Mouse (Mus musculus) bone marrow, adult 2 months (tissue): Measurements from ENCODE around the gene Sec13. TPM values are rescaled to one million over a fixed set of nuclear protein-coding genes. Genes with fewer than 3 reads are reported as not detected.

Source experiments
- H3K27ac ChIP-seq: fragments of 200-500 bp; 2 replicates; pipeline ENCODE4 v1.5.1; 2012; ENCODE audit warnings: low read depth, mild to moderate bottlenecking, control low read depth, inconsistent platforms, low read length; ENCODE audit not compliant: control insufficient read depth, poor library complexity, insufficient read depth
- H3K4me1 ChIP-seq: fragments of 200-500 bp; 2 replicates; pipeline ENCODE4 v1.6.1; 2011; ENCODE audit warnings: low read length; ENCODE audit not compliant: control insufficient read depth, insufficient read depth
- H3K4me3 ChIP-seq: fragments of 200-500 bp; replicated peaks from 2 replicates; pipeline ENCODE3; 2011; ENCODE audit warnings: mild to moderate bottlenecking, low read depth, low read length, control low read depth; ENCODE audit not compliant: control insufficient read depth
- CTCF ChIP-seq: fragments of 200-500 bp; IDR thresholded peaks from 2 replicates; pipeline ENCODE4 v1.5.1; 2011; ENCODE audit warnings: low read length, control low read depth; ENCODE audit not compliant: control insufficient read depth, insufficient read depth
- POLR2A ChIP-seq: fragments of 200-500 bp; IDR thresholded peaks from 2 replicates; pipeline ENCODE4 v1.6.1; 2011; ENCODE audit warnings: low read depth, mild to moderate bottlenecking, control low read depth, low read length, borderline replicate concordance; ENCODE audit not compliant: control insufficient read depth
- WGBS: fragments of 180-500 bp; shearing (Covaris S2); methylation state at CpG from one replicate; pipeline ENCODE4 v1.1.7; 2018; 5-methylcytosine and 5-hydroxymethylcytosine counted together
- polyA plus RNA-seq: library from polyadenylated mRNA; stranded (reverse); fragments of >200 nt; gene quantifications from 2 replicates; pipeline ENCODE4 v1.2.4, GENCODE M21; 2011; ENCODE audit warnings: low replicate concordance; ENCODE audit not compliant: missing spikeins, insufficient read depth, insufficient read length

Sec13 gene
- 33.7 and 56.3 TPM in 2 replicates for polyA plus RNA-seq

GRCm38 (mm10) chr6:113740236-113741217 is at the start of gene Sec13:
Gene Sec13 (minus strand): TSS chr6:113740743.
- WGBS = 6% methylated on average over 41 of the region's 41 CpGs
- Histone ChIP-seq H3K4me3 (peak within 1 kb of the TSS; percentile 94), H3K27ac (peak within 1 kb of the TSS; percentile 32), H3K4me1 (peaks cover 1% of the 10 kb centered on the region; the same call in 1 of the 2 replicates)
- peak; percentile 91 for TF ChIP-seq POLR2A
- no peak for TF ChIP-seq CTCF

GRCm38 (mm10) chr6:113787459-113787968 is 47.0 kb upstream of the Sec13 start:
- TF ChIP-seq POLR2A (no peak), CTCF (no peak)
- WGBS = 50% methylated on average over 6 of the region's 6 CpGs
- no peak overlapping the region for H3K4me3 ChIP-seq

GRCm38 (mm10) chr6:113785658-113786057 is 45.1 kb upstream of the Sec13 start:
- H3K4me3 ChIP-seq = no peak overlapping the region
- TF ChIP-seq CTCF = no peak
- TF ChIP-seq POLR2A = no peak
- H3K4me1 ChIP-seq = no peaks in the 10 kb centered on the region
- 42% methylated on average over 7 of the region's 7 CpGs for WGBS
- H3K27ac ChIP-seq = no peak overlapping the region

More at GRCm38 (mm10) chr6:113787459-113787968, 47.0 kb upstream of the Sec13 start:
- no peaks in the 10 kb centered on the region for H3K4me1 ChIP-seq
- no peak overlapping the region for H3K27ac ChIP-seq

GRCm38 (mm10) chr6:113778229-113778753 is 37.7 kb upstream of the Sec13 start:
- 61% methylated on average over 7 of the region's 7 CpGs for WGBS
- TF ChIP-seq POLR2A (no peak), CTCF (no peak)
- no peak overlapping the region for H3K27ac ChIP-seq
- no peak overlapping the region for H3K4me3 ChIP-seq
- H3K4me1 ChIP-seq = no peaks in the 10 kb centered on the region

- no peak overlapping the region for H3K4me3 ChIP-seq
- 43% methylated on average over 11 of the region's 11 CpGs for WGBS
- H3K27ac ChIP-seq = no peak overlapping the region
- TF ChIP-seq CTCF = no peak
- TF ChIP-seq POLR2A = no peak
- no peaks in the 10 kb centered on the region for H3K4me1 ChIP-seq
These were observed 28.3 kb upstream of the Sec13 start for GRCm38 (mm10) chr6:113768804-113769203.

- Histone ChIP-seq H3K4me3 (no peak overlapping the region), H3K4me1 (no peaks in the 10 kb centered on the region), H3K27ac (no peak overlapping the region)
- TF ChIP-seq CTCF (peak; percentile 87), POLR2A (no peak)
- 24% methylated on average over 7 of the region's 7 CpGs for WGBS
These were observed 21.1 kb upstream of the Sec13 start for GRCm38 (mm10) chr6:113761644-113762043.

GRCm38 (mm10) chr6:113749119-113749685 is 8.7 kb upstream of the Sec13 start:
- H3K27ac ChIP-seq = peak overlapping the region; percentile 41; the same call in 1 of the 2 replicates
- H3K4me3 ChIP-seq = peak overlapping the region; percentile 31
- no peak for TF ChIP-seq POLR2A
- no peak for TF ChIP-seq CTCF
- peaks cover 2% of the 10 kb centered on the region for H3K4me1 ChIP-seq
- 33% methylated on average over 17 of the region's 17 CpGs for WGBS

- Histone ChIP-seq H3K27ac (peak overlapping the region; percentile 30; the same call in 1 of the 2 replicates), H3K4me3 (peak overlapping the region; percentile 31), H3K4me1 (peaks cover 2% of the 10 kb centered on the region)
- WGBS = 35% methylated on average over 26 of the region's 26 CpGs
- no peak for TF ChIP-seq CTCF
- TF ChIP-seq POLR2A = no peak
These were observed 7.8 kb upstream of the Sec13 start for GRCm38 (mm10) chr6:113748351-113748750.
